Mouse (Mus musculus) lung, postnatal 0 days (tissue): ENCODE data around the gene Zfp13.

Experiments used
- CTCF ChIP-seq: IDR thresholded peaks from 2 replicates; pipeline ENCODE4 v1.5.1; 2016; ENCODE audit warnings: antibody characterized with exemption, mild to moderate bottlenecking
- EP300 ChIP-seq: IDR thresholded peaks from 2 replicates; pipeline ENCODE4 v1.6.1; 2016; ENCODE audit warnings: antibody characterized with exemption, mild to moderate bottlenecking, control low read depth

- TF ChIP-seq CTCF (no peak), EP300 (no peak)
Measured at GRCm38 (mm10) chr17:23631241-23631640, 32.0 kb upstream of the Zfp13 start.
